Mouse (Mus musculus) small intestine, adult 2 months (tissue): ENCODE data around the gene C530008M17Rik. TPM values are rescaled to one million over a fixed set of nuclear protein-coding genes. Genes with fewer than 3 reads are reported as not detected.

Experiments used
- H3K27ac ChIP-seq: fragments of 200-500 bp; 2 replicates; pipeline ENCODE4 v1.5.1; 2012; ENCODE audit warnings: low read depth, low read length, control low read depth, inconsistent platforms; ENCODE audit not compliant: insufficient read depth
- H3K27me3 ChIP-seq: fragments of 200-500 bp; 2 replicates; pipeline ENCODE4 v1.6.1; 2012; ENCODE audit warnings: mild to moderate bottlenecking, moderate library complexity, low read length, inconsistent platforms; ENCODE audit not compliant: control insufficient read depth, insufficient read depth
- H3K36me3 ChIP-seq: fragments of 200-500 bp; 2 replicates; pipeline ENCODE4 v1.6.1; 2012; ENCODE audit warnings: mild to moderate bottlenecking, low read length, control low read depth, inconsistent platforms; ENCODE audit not compliant: control insufficient read depth, insufficient read depth
- H3K4me1 ChIP-seq: fragments of 200-500 bp; 2 replicates; pipeline ENCODE4 v1.6.1; 2012; ENCODE audit warnings: low read length, inconsistent platforms, mixed read lengths; ENCODE audit not compliant: control insufficient read depth, insufficient read depth, insufficient read length
- H3K4me3 ChIP-seq: fragments of 200-500 bp; 2 replicates; pipeline ENCODE4 v1.5.1; 2012; ENCODE audit warnings: low read depth, mild to moderate bottlenecking, control low read depth, inconsistent platforms, low read length, moderate library complexity
- CTCF ChIP-seq: fragments of 200-500 bp; IDR thresholded peaks from 2 replicates; pipeline ENCODE4 v1.5.1; 2012; ENCODE audit warnings: low read depth, mild to moderate bottlenecking, control low read depth, inconsistent platforms, low read length, moderate library complexity, mixed read lengths; ENCODE audit not compliant: insufficient replicate concordance, insufficient read length; ENCODE audit errors: extremely low read depth
- POLR2A ChIP-seq: fragments of 200-500 bp; IDR thresholded peaks from 2 replicates; pipeline ENCODE4 v1.6.1; 2012; ENCODE audit warnings: low read depth, mild to moderate bottlenecking, control low read depth, inconsistent platforms, low read length, moderate library complexity
- WGBS: fragments of 180-500 bp; shearing (Covaris S2); methylation state at CpG from one replicate; pipeline ENCODE4 v1.1.7; 2018; 5-methylcytosine and 5-hydroxymethylcytosine counted together
- polyA plus RNA-seq: library from polyadenylated mRNA; depleted of rRNA; stranded (reverse); fragments of >200 nt; gene quantifications from 2 replicates; pipeline ENCODE4 v1.2.3, GENCODE M21; 2012

The C530008M17Rik gene
- polyA plus RNA-seq, 1 experiment = 42.5 TPM

- no peak for TF ChIP-seq CTCF
- no peak for TF ChIP-seq POLR2A
- no peak overlapping the region for H3K4me3 ChIP-seq
Observed at GRCm38 (mm10) chr5:76726518-76727103, 70.3 kb downstream of the C530008M17Rik start.

DNA sequence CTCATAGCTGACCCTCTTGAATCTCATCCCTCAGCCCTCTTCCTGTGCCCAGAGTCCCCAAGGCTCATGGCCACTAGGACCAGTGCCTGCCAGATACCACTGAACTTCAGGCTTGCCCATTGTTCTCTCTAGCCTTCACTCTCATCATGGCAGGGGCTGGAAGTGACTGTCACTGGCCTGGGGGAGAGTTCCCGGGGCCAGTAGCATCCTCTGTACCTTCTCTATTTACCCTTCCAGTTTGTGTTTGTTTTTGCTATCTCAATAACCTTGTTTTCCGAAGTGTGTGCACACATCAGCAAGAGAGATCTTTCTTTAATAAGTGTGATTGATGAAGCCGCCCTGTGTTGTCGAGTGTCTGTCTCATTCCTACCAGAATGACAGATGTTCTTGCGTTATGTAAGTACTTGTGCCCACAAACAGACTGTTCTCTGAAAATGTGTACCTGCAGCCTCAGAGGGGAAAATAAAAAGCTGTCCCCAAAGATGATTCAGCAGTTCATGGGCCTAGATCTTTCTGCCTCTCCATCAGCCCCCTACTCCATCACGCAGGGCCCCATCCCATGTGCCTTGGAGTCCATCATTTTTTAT lies 76.8 kb downstream of the C530008M17Rik start:
- Histone ChIP-seq H3K4me1 (no peaks in the 10 kb centered on the region), H3K27ac (no peak overlapping the region), H3K27me3 (no peaks in the 10 kb centered on the region), H3K4me3 (no peak overlapping the region), H3K36me3 (no peaks in the 10 kb centered on the region)
- TF ChIP-seq POLR2A (no peak), CTCF (no peak)
- 70% methylated on average over 6 of the region's 6 CpGs for WGBS

More at GRCm38 (mm10) chr5:76726518-76727103, 70.3 kb downstream of the C530008M17Rik start:
- 87% methylated on average over 8 of the region's 8 CpGs for WGBS
- Histone ChIP-seq H3K27me3 (no peaks in the 10 kb centered on the region), H3K27ac (no peak overlapping the region), H3K4me1 (no peaks in the 10 kb centered on the region), H3K36me3 (no peaks in the 10 kb centered on the region)

DNA sequence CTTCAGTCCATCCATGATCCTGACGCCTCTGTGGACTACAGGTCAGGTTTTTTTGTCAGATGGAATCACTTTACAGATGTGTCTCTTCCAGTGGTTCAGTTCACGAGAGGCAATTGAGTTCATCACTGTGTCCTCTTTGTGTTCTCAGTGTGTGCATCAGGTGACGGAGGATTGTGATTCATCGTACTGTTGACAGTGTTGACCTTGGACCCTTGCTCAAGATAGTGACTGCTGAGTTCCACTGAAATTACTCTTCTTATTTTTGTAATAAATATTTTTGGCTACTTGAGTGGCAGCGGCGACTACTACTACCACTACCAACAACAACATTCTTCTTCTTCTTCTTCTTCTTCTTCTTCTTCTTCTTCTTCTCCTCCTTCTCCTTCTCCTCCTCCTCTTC lies 85.2 kb downstream of the C530008M17Rik start:
- TF ChIP-seq CTCF (no peak), POLR2A (no peak)
- no peak overlapping the region for H3K4me3 ChIP-seq
- 85% methylated on average over 6 of the region's 6 CpGs for WGBS
- no peak overlapping the region for H3K27ac ChIP-seq
- H3K4me1 ChIP-seq = no peaks in the 10 kb centered on the region
- H3K27me3 ChIP-seq = no peaks in the 10 kb centered on the region
- no peaks in the 10 kb centered on the region for H3K36me3 ChIP-seq

- no peak overlapping the region for H3K4me3 ChIP-seq
- 98% methylated on average over 6 of the region's 6 CpGs for WGBS
- no peaks in the 10 kb centered on the region for H3K27me3 ChIP-seq
- no peaks in the 10 kb centered on the region for H3K36me3 ChIP-seq
- no peak overlapping the region for H3K27ac ChIP-seq
- TF ChIP-seq POLR2A (no peak), CTCF (no peak)
- no peaks in the 10 kb centered on the region for H3K4me1 ChIP-seq
Observed at GRCm38 (mm10) chr5:76742076-76742475, 85.8 kb downstream of the C530008M17Rik start.

- H3K4me1 ChIP-seq = no peaks in the 10 kb centered on the region
- no peak overlapping the region for H3K4me3 ChIP-seq
- WGBS = 83% methylated on average over 9 of the region's 9 CpGs
- no peaks in the 10 kb centered on the region for H3K27me3 ChIP-seq
- no peak overlapping the region for H3K27ac ChIP-seq
- H3K36me3 ChIP-seq = no peaks in the 10 kb centered on the region
- TF ChIP-seq CTCF (no peak), POLR2A (no peak)
Observed at GRCm38 (mm10) chr5:76744737-76745209, 88.5 kb downstream of the C530008M17Rik start.

GRCm38 (mm10) chr5:76747851-76748250 lies 91.5 kb downstream of the C530008M17Rik start:
- H3K4me1 ChIP-seq = no peaks in the 10 kb centered on the region
- no peak for TF ChIP-seq POLR2A
- no peak for TF ChIP-seq CTCF
- H3K27ac ChIP-seq = no peak overlapping the region
- no peak overlapping the region for H3K4me3 ChIP-seq
- 69% methylated on average over 7 of the region's 7 CpGs for whole genome bisulfite sequencing
- no peaks in the 10 kb centered on the region for H3K27me3 ChIP-seq
- no peaks in the 10 kb centered on the region for H3K36me3 ChIP-seq

- H3K27me3 ChIP-seq = no peaks in the 10 kb centered on the region
- no peak overlapping the region for H3K27ac ChIP-seq
- H3K4me3 ChIP-seq = no peak overlapping the region
- H3K4me1 ChIP-seq = no peaks in the 10 kb centered on the region
- H3K36me3 ChIP-seq = no peaks in the 10 kb centered on the region
- TF ChIP-seq POLR2A = no peak
- TF ChIP-seq CTCF = no peak
- WGBS = 88% methylated on average over 5 of the region's 5 CpGs
Observed at GRCm38 (mm10) chr5:76752351-76752750, 96.0 kb downstream of the C530008M17Rik start.
